In genomic region chr5:120231435-120232147, GRCm38 (mm10) we compare ENCODE assay signal across 9 mouse cellular contexts.
A peak's percentile ranks its signal among the peaks of the same experiment; 100 is the strongest.
DNase-seq lines count a peak whose midpoint lies in the region; ATAC-seq and TF ChIP-seq lines count a peak whose summit lies in the region.
"Had no signal": no experiment of that assay in that cellular context is flagged by ENCODE, and none has a peak within 500 bp of the region (broad histone marks: within the 10 kb centered on the region; RNA-seq: fewer than 3 reads in every experiment).

No protein-coding gene starts in this region.

- H3K4me2 ChIP-seq in heart, embryonic 11.5 days, result peak overlapping the region; percentile 50
- peak overlapping the region; percentile 56 for H3K4me2 ChIP-seq in limb, embryonic 12.5 days
- H3K4me2 ChIP-seq in lung, postnatal 0 days (replicated peaks; ENCODE audit: low read depth, low read length), result no peak overlapping the region
- H3K4me2 ChIP-seq: liver, embryonic 13.5 days had no signal

- H3K9ac ChIP-seq in heart, embryonic 11.5 days (ENCODE audit: low read depth, low read length), result no peak overlapping the region
- 0 out of 2 replicates have a peak overlapping the region, but pooled peaks have one; percentile 31 for H3K9ac ChIP-seq in limb, embryonic 12.5 days (replicated peaks)
- no peak overlapping the region for H3K9ac ChIP-seq in lung, postnatal 0 days (replicated peaks; ENCODE audit: low read depth)
- H3K9ac ChIP-seq: liver, embryonic 13.5 days had no signal

- H3K36me3 ChIP-seq in heart, embryonic 11.5 days (ENCODE audit: control insufficient read depth, insufficient read depth, low read length), result no peaks in the 10 kb centered on the region
- H3K36me3 ChIP-seq in testis, adult 2 months (ENCODE audit: control insufficient read depth, insufficient read depth, low read length), result no peaks in the 10 kb centered on the region
- H3K36me3 ChIP-seq in limb, embryonic 12.5 days, result no peaks in the 10 kb centered on the region
- no peaks in the 10 kb centered on the region for H3K36me3 ChIP-seq in lung, postnatal 0 days (ENCODE audit: insufficient read depth, low read length)
- H3K36me3 ChIP-seq: liver, embryonic 13.5 days had no signal

- DNase-seq in heart, adult 8-10 months (ENCODE audit: low spot score), result no peak
- no peak for DNase-seq in testis, postnatal 14 days (ENCODE audit: low spot score)
- DNase-seq in gastrocnemius, adult 2 months, result no peak
- no peak for DNase-seq in spleen, adult 12 weeks (ENCODE audit: low spot score)
- no peak for DNase-seq in lung, postnatal 0 days (ENCODE audit: low spot score)
- DNase-seq: liver, embryonic 13.5 days had no signal

- WGBS in heart, embryonic 11.5 days (ENCODE audit: insufficient replicate concordance), result 4% methylated on average over 24 of the region's 25 CpGs
- 6% methylated on average over 24 of the region's 25 CpGs for WGBS in limb, embryonic 12.5 days
- WGBS in lung, postnatal 0 days, result 8% methylated on average over 21 of the region's 25 CpGs

- H3K4me3 ChIP-seq in heart, embryonic 11.5 days (ENCODE audit: low read depth, low read length), result no peak overlapping the region; the same call in 1 of the 2 replicates
- peak overlapping the region; percentile 14 for H3K4me3 ChIP-seq in testis, adult 2 months (ENCODE audit: control insufficient read depth, low read depth, low read length)
- H3K4me3 ChIP-seq in limb, embryonic 12.5 days (replicated peaks), result peak overlapping the region; percentile 21; the same call in 1 of the 2 replicates
- no peak overlapping the region for H3K4me3 ChIP-seq in gastrocnemius, adult 2 months
- H3K4me3 ChIP-seq in lung, postnatal 0 days (ENCODE audit: low read depth, low read length), result no peak overlapping the region
- H3K4me3 ChIP-seq: liver, embryonic 13.5 days had no signal

- H3K9me3 ChIP-seq in heart, embryonic 11.5 days (replicated peaks; ENCODE audit: control insufficient read depth, low read length), result no peaks in the 10 kb centered on the region
- H3K9me3 ChIP-seq in limb, embryonic 12.5 days, result no peaks in the 10 kb centered on the region
- no peaks in the 10 kb centered on the region for H3K9me3 ChIP-seq in lung, postnatal 0 days (ENCODE audit: low read length)
- H3K9me3 ChIP-seq: liver, embryonic 13.5 days had no signal

- TF ChIP-seq POLR2A in testis, adult 2 months (IDR thresholded peaks at IDR 0.05; ENCODE audit: control insufficient read depth, low read depth, low read length), result no peak

- TF ChIP-seq EP300 in lung, postnatal 0 days (IDR thresholded peaks at IDR 0.05), result no peak

- intact Hi-C loops in gastrocnemius, adult 2 months (cut with DNase I), result no loop called here

- ATAC-seq in heart, embryonic 11.5 days (replicated peaks; ENCODE audit: insufficient number of reproducible peaks, low FRiP score, low TSS enrichment), result no peak
- ATAC-seq in limb, embryonic 12.5 days (ENCODE audit: insufficient number of reproducible peaks, insufficient read depth, low FRiP score, low TSS enrichment, low read depth), result no peak
- no peak for ATAC-seq in lung, postnatal 0 days

- H3K27me3 ChIP-seq in heart, embryonic 11.5 days (ENCODE audit: control insufficient read depth, insufficient read depth, low read length), result peaks cover 28% of the 10 kb centered on the region
- H3K27me3 ChIP-seq in testis, adult 2 months (ENCODE audit: control insufficient read depth, insufficient read depth, low read length), result no peaks in the 10 kb centered on the region
- peaks cover 43% of the 10 kb centered on the region for H3K27me3 ChIP-seq in limb, embryonic 12.5 days
- no peaks in the 10 kb centered on the region for H3K27me3 ChIP-seq in lung, postnatal 0 days (replicated peaks; ENCODE audit: insufficient read depth, low read length)

- no peak overlapping the region for H3K27ac ChIP-seq in heart, embryonic 11.5 days (ENCODE audit: low read depth, low read length)
- H3K27ac ChIP-seq in testis, adult 2 months (ENCODE audit: control insufficient read depth, insufficient read depth, low read depth, low read length), result no peak overlapping the region
- H3K27ac ChIP-seq in limb, embryonic 12.5 days, result no peak overlapping the region
- H3K27ac ChIP-seq in gastrocnemius, adult 2 months, result no peak overlapping the region
- no peak overlapping the region for H3K27ac ChIP-seq in lung, postnatal 0 days (ENCODE audit: low read length)
- H3K27ac ChIP-seq: liver, embryonic 13.5 days had no signal

- no peaks in the 10 kb centered on the region for H3K4me1 ChIP-seq in heart, embryonic 11.5 days (ENCODE audit: control insufficient read depth, insufficient read depth, low read length)
- peaks cover 3% of the 10 kb centered on the region for H3K4me1 ChIP-seq in testis, adult 2 months (ENCODE audit: control insufficient read depth, insufficient read depth, low read length)
- peaks cover 18% of the 10 kb centered on the region for H3K4me1 ChIP-seq in limb, embryonic 12.5 days (replicated peaks)
- H3K4me1 ChIP-seq in lung, postnatal 0 days (ENCODE audit: insufficient read depth, low read depth, low read length), result no peaks in the 10 kb centered on the region

- TF ChIP-seq CTCF in testis, adult 2 months (IDR thresholded peaks at IDR 0.05; ENCODE audit: control insufficient read depth, insufficient read depth, insufficient replicate concordance, low read depth, low read length), result no peak
- no peak for TF ChIP-seq CTCF in gastrocnemius, adult 2 months (IDR thresholded peaks at IDR 0.05)
- no peak for TF ChIP-seq CTCF in lung, postnatal 0 days (IDR thresholded peaks at IDR 0.05)

Comparison
In these comparisons a context has a peak if more than half of its experiments do, and no peak if none do; other contexts are left out.
1. H3K4me3 ChIP-seq: peak in testis, adult 2 months (single experiment) and limb, embryonic 12.5 days (single experiment); none in heart, embryonic 11.5 days (single experiment), gastrocnemius, adult 2 months (single experiment) and lung, postnatal 0 days (single experiment).